Mouse (Mus musculus) cerebellum, adult 2 months (tissue): Measurements from ENCODE around the gene Xpo5.

ENCODE experiments used
- CTCF ChIP-seq: fragments of 200-500 bp; IDR thresholded peaks from 2 replicates; pipeline ENCODE4 v1.5.1; 2011; ENCODE audit warnings: low read depth, mild to moderate bottlenecking, control low read depth, low read length, moderate library complexity, borderline replicate concordance; ENCODE audit not compliant: insufficient read depth
- POLR2A ChIP-seq: fragments of 200-500 bp; IDR thresholded peaks from 2 replicates; pipeline ENCODE4 v1.6.1; 2011; ENCODE audit warnings: low read length, control low read depth, borderline replicate concordance; ENCODE audit not compliant: insufficient read depth

DNA sequence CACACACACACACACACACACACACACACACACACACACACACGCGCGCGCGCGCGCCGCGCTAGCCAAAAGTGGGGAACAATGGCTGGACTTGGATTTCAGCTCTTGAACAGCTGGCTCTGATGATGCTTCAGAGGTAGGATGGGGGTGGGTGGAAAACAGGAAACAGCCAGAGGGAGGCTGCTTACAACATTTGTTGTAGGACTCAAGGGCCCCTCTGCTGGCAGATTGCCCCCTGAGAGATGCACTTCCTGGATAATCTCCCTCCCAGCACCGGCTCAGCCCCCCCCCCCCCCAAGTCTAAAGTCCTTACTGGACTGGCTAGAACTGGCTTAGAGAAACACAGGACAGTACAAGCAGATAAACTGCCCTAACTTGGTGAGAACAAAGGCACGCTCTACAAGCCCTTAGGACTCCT lies 85.1 kb downstream of the Xpo5 start:
- TF ChIP-seq POLR2A: no peak
- no peak for TF ChIP-seq CTCF
